Mouse (Mus musculus) liver (tissue): ENCODE results near the gene Gatad2a.
"Not testable (repeated sequence)": the region's sequence is repeated elsewhere in the genome, so short reads cannot be mapped to it uniquely, and the experiment has no call there.

ENCODE experiments used
- DNase-seq: peaks from one replicate; pipeline ENCODE4 v3.0.0-alpha.2; 2020; ENCODE audit warnings: mixed read lengths

Gene Gatad2a

GRCm38 (mm10) chr8:69988936-69989335, 7.2 kb downstream of the Gatad2a start:
- not testable (repeated sequence) for DNase-seq

- DNase-seq, result no peak
These were observed 8.4 kb downstream of the Gatad2a start for GRCm38 (mm10) chr8:69987744-69988143.

GRCm38 (mm10) chr8:69984876-69985553, 11.2 kb downstream of the Gatad2a start:
- DNase-seq, result no peak

- no peak for DNase-seq
These were observed 17.7 kb downstream of the Gatad2a start for GRCm38 (mm10) chr8:69978456-69978855.

DNA sequence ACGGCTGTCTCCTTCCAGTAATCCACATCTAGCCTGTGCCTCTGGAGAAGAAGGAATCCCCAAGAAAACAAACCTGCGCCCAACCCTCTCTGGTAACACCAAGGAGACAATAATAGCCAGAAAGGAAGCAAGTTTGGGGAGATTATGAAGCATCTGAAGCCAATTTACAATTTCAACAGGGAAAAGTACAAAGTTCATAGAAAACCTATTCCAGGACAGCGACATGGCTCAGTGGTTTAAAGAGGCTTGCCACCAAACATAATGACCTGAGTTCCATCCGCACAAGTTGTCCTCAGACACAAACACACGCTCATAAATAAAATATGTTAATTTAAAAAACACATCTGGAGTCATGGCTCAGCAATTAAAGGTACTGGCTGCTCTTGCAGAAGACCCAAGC, 21.4 kb downstream of the Gatad2a start:
- DNase-seq, result no peak

DNA sequence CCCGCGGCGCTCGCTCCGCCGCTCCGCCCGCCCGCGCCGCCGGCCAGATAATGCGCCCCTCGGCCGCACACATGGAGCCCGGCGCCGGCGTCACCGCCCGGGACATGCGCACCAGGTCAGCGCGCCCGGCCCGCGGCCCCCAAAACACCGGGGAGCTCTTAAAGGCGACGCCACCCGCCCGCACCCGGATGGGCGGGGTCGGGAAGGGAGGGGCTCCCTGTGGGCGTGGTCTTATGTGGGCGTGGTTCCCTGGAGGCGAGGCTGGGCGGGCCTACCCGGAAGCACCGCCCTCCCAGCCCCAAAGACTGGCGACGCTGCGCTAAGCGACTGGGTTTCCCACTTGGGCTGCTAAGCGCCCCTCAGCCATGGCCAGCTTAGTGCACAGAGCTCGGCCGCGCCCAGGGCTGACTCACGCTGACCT, 22.0 kb downstream of the Gatad2a start:
- peak; percentile 97 for DNase-seq

DNA sequence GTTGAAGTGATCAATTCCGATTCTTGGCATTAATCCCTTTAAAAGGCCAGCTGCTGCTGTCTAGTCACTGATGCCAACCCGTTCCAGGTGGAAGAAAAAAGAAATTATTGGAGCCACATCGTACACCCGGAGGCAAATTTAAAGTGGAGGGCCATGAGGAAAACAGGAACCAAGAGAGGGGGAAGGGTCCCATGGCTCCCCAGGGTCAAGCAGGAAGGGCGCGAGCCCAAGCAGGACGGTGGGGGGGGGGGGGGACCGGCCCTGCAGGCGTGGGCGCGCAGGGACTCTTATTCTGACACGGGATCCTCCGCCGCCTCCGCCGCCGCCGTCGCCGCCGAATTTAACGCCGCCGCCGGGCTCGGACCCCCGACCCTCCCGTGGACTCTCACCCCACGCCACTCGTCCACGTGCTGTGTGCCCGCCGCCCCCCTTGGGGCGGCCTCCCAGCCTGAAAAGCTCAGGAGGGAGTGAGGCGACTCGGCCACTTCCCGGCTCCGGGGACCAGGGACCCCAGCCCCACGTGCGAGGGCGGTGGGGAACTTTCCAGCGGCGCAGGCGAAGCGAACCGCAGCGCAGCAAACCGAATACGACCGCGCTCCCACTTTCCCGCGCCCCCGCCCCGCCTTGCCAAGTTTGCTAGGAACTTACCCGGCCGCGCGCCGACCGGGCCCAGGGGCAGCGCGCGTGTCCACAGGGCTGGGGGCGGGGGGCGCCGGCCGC, 22.6 kb downstream of the Gatad2a start:
- peak; percentile 60 for DNase-seq

- DNase-seq, result no peak
These were observed 23.1 kb downstream of the Gatad2a start for GRCm38 (mm10) chr8:69973063-69973441.

DNA sequence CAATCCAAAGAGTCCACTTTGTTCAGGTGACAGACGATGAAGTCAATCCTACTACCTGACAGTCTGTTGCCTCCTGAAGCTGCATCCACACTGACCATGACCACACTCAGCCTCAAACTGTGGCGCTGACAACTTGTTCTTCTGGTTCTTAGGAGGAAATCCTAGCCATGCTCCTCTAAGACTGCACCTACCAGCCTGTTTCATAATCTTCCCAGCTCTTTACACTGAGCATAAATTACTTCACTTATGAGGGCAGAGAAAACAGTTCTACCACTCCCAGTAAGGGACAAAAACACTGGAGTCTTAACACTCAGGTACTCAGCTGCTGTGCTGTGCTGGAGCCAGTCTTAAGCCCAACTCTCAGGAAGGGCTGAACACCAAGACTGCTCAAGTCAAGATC, 25.3 kb downstream of the Gatad2a start:
- no peak for DNase-seq

DNA sequence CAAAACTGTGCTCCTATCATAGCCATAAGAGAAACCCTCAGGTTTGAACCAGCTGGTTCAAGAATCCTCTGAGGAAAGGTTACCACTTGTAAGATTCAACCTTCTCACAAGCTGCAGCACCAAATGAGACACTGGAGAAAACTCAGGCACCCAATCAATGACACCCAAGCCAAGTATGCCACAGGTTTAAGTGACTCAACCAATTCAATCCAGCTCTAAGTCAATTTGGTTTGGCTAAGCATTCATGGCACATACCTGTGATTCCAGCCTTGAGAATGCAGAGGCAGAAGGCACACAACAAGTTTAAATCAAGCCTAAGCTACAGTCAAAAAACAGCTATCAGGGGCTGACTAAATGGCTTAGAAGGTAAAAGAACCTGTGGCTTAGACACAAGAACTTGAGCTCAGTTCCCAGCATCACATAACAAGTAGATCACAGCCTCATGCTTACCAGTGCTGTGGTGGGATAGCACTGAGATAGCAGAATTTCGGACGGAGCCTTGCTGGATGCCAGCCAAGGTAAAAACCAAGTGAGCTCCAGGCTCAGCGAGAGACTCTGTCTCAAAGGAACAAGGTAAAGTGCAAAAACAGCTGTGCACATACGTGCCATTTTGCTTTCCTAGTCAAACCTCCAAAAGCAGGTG, 28.8 kb downstream of the Gatad2a start:
- no peak for DNase-seq

DNA sequence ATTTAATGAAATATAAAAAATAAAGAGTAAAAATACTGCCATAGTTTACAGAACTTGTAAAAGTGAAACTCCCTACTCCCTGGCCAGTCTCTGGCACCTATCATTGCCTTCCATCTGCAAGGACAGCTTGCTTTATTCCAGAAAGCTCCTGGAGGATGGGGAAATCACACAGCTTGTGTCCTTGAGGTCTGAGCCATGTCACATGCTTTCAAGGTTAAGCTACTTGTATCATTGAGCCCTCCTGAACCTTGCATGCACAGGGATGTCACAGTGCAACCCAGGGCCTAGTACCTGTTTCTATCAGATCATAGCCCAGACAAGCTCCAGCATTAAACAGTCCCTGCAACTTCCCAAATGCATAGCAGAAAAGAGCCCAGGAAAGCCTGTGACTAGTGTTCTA, 36.9 kb downstream of the Gatad2a start:
- DNase-seq, result no peak

GRCm38 (mm10) chr8:69957879-69958278, 38.3 kb downstream of the Gatad2a start:
- no peak for DNase-seq

GRCm38 (mm10) chr8:69957419-69957818, 38.8 kb downstream of the Gatad2a start:
- no peak for DNase-seq

GRCm38 (mm10) chr8:69956651-69957050, 39.5 kb downstream of the Gatad2a start:
- no peak for DNase-seq

GRCm38 (mm10) chr8:69954642-69955041, 41.5 kb downstream of the Gatad2a start:
- no peak for DNase-seq

DNA sequence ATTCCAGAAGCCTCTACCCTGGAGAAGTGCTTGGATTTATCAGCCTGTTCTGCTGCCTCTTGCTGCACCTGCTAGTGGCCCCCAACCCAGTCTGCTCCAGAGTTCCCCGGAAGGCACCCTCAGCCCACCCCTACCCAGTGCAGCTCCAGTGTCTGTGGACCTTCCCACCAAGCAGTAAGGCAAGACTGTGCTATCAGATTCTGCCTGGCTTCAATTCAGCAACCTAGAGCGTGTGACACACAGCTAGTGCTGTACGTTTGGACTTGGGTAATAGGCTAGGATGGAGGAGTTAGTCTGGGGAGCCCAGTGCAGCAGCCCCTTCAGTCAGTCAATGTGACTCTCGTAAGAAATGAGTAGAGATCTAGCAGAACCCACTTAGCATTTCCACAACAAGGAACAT, 42.0 kb downstream of the Gatad2a start:
- no peak for DNase-seq

DNA sequence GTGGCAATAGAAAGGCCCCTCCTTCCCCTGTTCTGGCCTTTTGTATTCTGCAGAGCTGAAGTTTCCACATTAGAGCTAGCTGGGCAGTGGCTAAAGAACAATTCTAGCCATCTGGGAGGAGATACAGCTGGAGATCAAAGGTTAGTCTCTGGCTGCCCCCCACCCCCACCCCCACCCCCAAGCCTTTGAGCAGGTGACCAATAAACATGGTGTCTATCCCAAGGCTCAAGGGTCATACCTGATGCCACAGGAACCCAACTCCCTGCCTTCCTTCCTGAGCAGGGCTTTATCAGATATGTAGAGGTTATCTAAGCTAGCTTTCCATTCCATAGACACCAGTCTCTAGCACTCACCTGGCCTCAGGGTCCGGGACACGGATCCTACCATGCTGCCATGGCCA, 45.9 kb downstream of the Gatad2a start:
- no peak for DNase-seq

GRCm38 (mm10) chr8:69942495-69942894, 53.7 kb downstream of the Gatad2a start:
- not testable (repeated sequence) for DNase-seq

GRCm38 (mm10) chr8:69940386-69940785, 55.8 kb downstream of the Gatad2a start:
- no peak for DNase-seq

DNA sequence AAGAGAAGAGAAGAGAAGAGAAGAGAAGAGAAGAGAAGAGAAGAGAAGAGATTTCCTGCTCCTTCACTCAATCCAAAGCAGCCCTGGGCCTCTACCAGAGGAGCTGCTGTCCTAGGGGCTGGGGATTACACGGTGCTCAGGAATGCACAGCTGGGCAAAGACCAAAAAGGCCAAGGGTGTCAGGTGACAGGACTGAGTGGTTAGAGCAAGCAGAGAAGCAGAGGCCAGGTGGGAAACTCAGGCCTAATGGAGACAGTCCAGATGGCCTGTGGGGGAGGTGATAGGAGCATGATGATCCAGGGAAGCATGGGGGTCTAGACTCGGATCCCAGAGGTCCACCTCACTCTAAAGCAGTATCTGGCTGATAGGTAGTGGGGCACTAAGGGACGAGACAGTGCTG, 56.6 kb downstream of the Gatad2a start:
- DNase-seq, result no peak

GRCm38 (mm10) chr8:69938245-69938982, 57.8 kb downstream of the Gatad2a start:
- DNase-seq, result no peak

DNA sequence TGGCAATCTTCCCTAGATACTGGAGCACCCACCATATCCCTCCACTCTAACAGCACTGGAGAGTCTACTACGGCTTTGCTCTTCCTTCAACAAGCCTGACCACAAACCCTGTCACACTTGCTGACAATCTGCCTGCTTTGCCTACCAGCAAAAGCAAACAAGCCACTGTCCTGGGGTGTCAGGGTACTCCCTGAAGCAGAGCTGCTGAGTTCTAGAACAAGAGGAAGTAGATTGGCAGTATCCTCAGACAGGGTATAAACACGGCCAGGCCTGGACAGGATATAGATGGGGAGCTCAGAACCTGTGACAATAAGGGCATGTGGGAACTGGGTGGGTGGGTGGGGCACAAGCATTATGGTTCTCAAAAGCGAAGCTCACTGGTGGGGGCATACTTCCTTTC, 58.7 kb downstream of the Gatad2a start:
- no peak for DNase-seq

DNA sequence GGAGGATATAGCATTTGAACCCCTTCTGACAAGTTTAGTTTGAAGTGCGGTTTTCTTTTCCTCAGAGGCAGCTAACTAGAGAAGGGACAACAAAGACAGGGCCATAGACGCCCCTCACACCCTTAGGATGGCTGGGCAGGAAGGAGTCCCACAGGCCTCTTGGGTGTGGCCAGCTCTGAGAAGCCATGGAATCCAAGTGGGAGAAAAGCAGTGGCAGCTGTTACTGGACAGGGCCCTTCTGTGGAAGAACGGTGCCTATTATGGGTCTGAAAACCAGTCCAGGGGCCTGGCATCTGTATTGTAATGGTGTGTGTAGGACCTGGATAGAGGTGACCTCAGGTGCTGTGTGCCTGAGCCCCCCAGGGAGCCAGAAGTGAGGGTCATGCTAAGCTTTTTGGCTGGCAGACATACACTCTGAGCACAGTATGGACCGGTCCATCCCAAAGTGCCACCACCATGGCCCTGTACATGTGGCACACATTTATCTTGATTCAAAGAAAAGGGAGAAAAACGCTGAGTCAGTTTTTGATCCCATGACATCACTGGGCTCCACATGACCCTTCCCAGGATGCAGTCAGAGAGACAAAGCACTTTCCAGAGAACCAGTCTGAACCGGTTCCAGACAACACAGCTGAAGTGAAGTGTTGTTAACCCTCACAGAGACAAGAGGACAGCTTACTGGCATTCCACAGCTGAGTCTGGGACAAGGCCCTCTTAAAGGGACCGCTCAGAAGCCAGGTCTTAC, 60.0 kb downstream of the Gatad2a start:
- no peak for DNase-seq
